Mouse (Mus musculus) right cerebral cortex, postnatal 4 days (tissue): ENCODE data around the gene Vamp8.

Experiments used
- DNase-seq: peaks from one replicate; pipeline ENCODE4 v3.0.0-alpha.2; 2022

Gene Vamp8

GRCm38 (mm10) chr6:72348411-72348810, 42.1 kb downstream of the Vamp8 start:
- DNase-seq = no peak

GRCm38 (mm10) chr6:72347166-72347941, 43.1 kb downstream of the Vamp8 start, which contains the start of gene 0610030E20Rik:
Gene 0610030E20Rik, plus strand, starts transcription at chr6:72347317.
- DNase-seq = peak; percentile 71

- no peak for DNase-seq
These were observed 44.2 kb downstream of the Vamp8 start for GRCm38 (mm10) chr6:72346261-72346660.

- DNase-seq = no peak
These were observed 44.9 kb downstream of the Vamp8 start for GRCm38 (mm10) chr6:72345633-72346032.

GRCm38 (mm10) chr6:72345074-72345567, 45.4 kb downstream of the Vamp8 start, which contains the start of gene Usp39:
Gene Usp39, minus strand, starts transcription at chr6:72345184.
- DNase-seq = peak; percentile 90

- no peak for DNase-seq
These were observed 46.0 kb downstream of the Vamp8 start for GRCm38 (mm10) chr6:72344396-72345073.

- DNase-seq = no peak
These were observed 50.0 kb downstream of the Vamp8 start for GRCm38 (mm10) chr6:72340481-72340880.
